Mouse (Mus musculus) E14TG2a.4 (cell line): ENCODE measurements around the gene Abr.

Experiments used
- H3K27me3 ChIP-seq: 2 replicates; pipeline ENCODE4 v1.6.1; 2014; ENCODE audit warnings: low read length, control low read depth; ENCODE audit not compliant: insufficient read depth
- H3K36me3 ChIP-seq: 2 replicates; pipeline ENCODE4 v1.6.1; 2014; ENCODE audit warnings: low read length, control low read depth; ENCODE audit not compliant: insufficient read depth
- H3K4me1 ChIP-seq: replicated peaks from 2 replicates; pipeline ENCODE4 v1.6.1; 2014; ENCODE audit warnings: low read depth, low read length, control low read depth
- H3K4me3 ChIP-seq: replicated peaks from 2 replicates; pipeline ENCODE4 v1.5.1; 2014; ENCODE audit warnings: mild to moderate bottlenecking, low read length
- H3K9me3 ChIP-seq: 2 replicates; pipeline ENCODE4 v1.6.1; 2014; ENCODE audit warnings: low read length, control low read depth
- CTCF ChIP-seq: conservative IDR thresholded peaks from 2 replicates; pipeline ENCODE4 v1.5.1; 2014; ENCODE audit warnings: low read length
- NANOG ChIP-seq: IDR thresholded peaks from 2 replicates; pipeline ENCODE4 v1.6.1; 2014; ENCODE audit warnings: borderline replicate concordance, low read length, mixed read lengths
- POU5F1 ChIP-seq: IDR thresholded peaks from 2 replicates; pipeline ENCODE4 v1.6.1; 2014; ENCODE audit warnings: low read length, borderline replicate concordance

Gene Abr

GRCm38 (mm10) chr11:76524947-76525346 lies 97.2 kb downstream of the Abr start:
- Histone ChIP-seq H3K4me1 (peaks cover 18% of the 10 kb centered on the region), H3K4me3 (no peak overlapping the region), H3K27me3 (no peaks in the 10 kb centered on the region; the same call in 1 of the 2 replicates), H3K9me3 (no peaks in the 10 kb centered on the region), H3K36me3 (no peaks in the 10 kb centered on the region)
- no peak for TF ChIP-seq NANOG
- TF ChIP-seq CTCF, result peak; percentile 81
- no peak for TF ChIP-seq POU5F1

- TF ChIP-seq CTCF, result no peak
- no peak for TF ChIP-seq NANOG
- no peak for TF ChIP-seq POU5F1
- H3K27me3 ChIP-seq, result no peaks in the 10 kb centered on the region; the same call in 1 of the 2 replicates
Observed at GRCm38 (mm10) chr11:76523356-76523755, 98.8 kb downstream of the Abr start.

GRCm38 (mm10) chr11:76520889-76521288 lies 101.2 kb downstream of the Abr start:
- Histone ChIP-seq H3K4me1 (peaks cover 5% of the 10 kb centered on the region), H3K36me3 (no peaks in the 10 kb centered on the region), H3K4me3 (no peak overlapping the region), H3K9me3 (no peaks in the 10 kb centered on the region), H3K27me3 (no peaks in the 10 kb centered on the region; the same call in 1 of the 2 replicates)
- TF ChIP-seq CTCF (no peak), NANOG (no peak), POU5F1 (no peak)

More at GRCm38 (mm10) chr11:76523356-76523755, 98.8 kb downstream of the Abr start:
- Histone ChIP-seq H3K4me3 (no peak overlapping the region), H3K9me3 (no peaks in the 10 kb centered on the region), H3K4me1 (peaks cover 5% of the 10 kb centered on the region), H3K36me3 (no peaks in the 10 kb centered on the region)

GRCm38 (mm10) chr11:76518613-76519012 lies 103.5 kb downstream of the Abr start:
- TF ChIP-seq POU5F1, result no peak
- TF ChIP-seq CTCF, result no peak
- TF ChIP-seq NANOG, result no peak
- Histone ChIP-seq H3K27me3 (no peaks in the 10 kb centered on the region), H3K9me3 (no peaks in the 10 kb centered on the region), H3K36me3 (no peaks in the 10 kb centered on the region), H3K4me3 (no peak overlapping the region), H3K4me1 (peaks cover 6% of the 10 kb centered on the region)

GRCm38 (mm10) chr11:76518125-76518524 lies 104.0 kb downstream of the Abr start:
- Histone ChIP-seq H3K36me3 (no peaks in the 10 kb centered on the region), H3K4me3 (no peak overlapping the region), H3K4me1 (0 out of 2 replicates have a peak, but pooled peaks cover 3% of the 10 kb centered on the region), H3K9me3 (no peaks in the 10 kb centered on the region), H3K27me3 (no peaks in the 10 kb centered on the region)
- no peak for TF ChIP-seq POU5F1

- no peaks in the 10 kb centered on the region for H3K9me3 ChIP-seq
- H3K4me3 ChIP-seq, result no peak overlapping the region
- no peaks in the 10 kb centered on the region for H3K36me3 ChIP-seq
- peaks cover 3% of the 10 kb centered on the region; the same call in 1 of the 2 replicates for H3K4me1 ChIP-seq
- no peak for TF ChIP-seq POU5F1
- no peak for TF ChIP-seq CTCF
- no peak for TF ChIP-seq NANOG
- H3K27me3 ChIP-seq, result no peaks in the 10 kb centered on the region
Observed at GRCm38 (mm10) chr11:76516951-76517350, 105.2 kb downstream of the Abr start.

GRCm38 (mm10) chr11:76515123-76515522 lies 107.0 kb downstream of the Abr start:
- TF ChIP-seq POU5F1 (no peak), NANOG (no peak), CTCF (no peak)
- peaks cover 9% of the 10 kb centered on the region for H3K4me1 ChIP-seq
- no peaks in the 10 kb centered on the region for H3K9me3 ChIP-seq
- no peak overlapping the region for H3K4me3 ChIP-seq
- H3K36me3 ChIP-seq, result no peaks in the 10 kb centered on the region
- no peaks in the 10 kb centered on the region for H3K27me3 ChIP-seq

GRCm38 (mm10) chr11:76510977-76511376 lies 111.1 kb downstream of the Abr start:
- H3K4me3 ChIP-seq, result no peak overlapping the region
- 0 out of 2 replicates have a peak, but pooled peaks cover 2% of the 10 kb centered on the region for H3K27me3 ChIP-seq
- H3K36me3 ChIP-seq, result no peaks in the 10 kb centered on the region
- peaks cover 36% of the 10 kb centered on the region for H3K4me1 ChIP-seq
- no peaks in the 10 kb centered on the region for H3K9me3 ChIP-seq
- TF ChIP-seq CTCF (peak; percentile 81), NANOG (no peak)

GRCm38 (mm10) chr11:76509751-76510723 lies 112.1 kb downstream of the Abr start:
- Histone ChIP-seq H3K4me3 (peak overlapping the region; percentile 78), H3K4me1 (peaks cover 36% of the 10 kb centered on the region), H3K9me3 (no peaks in the 10 kb centered on the region), H3K36me3 (no peaks in the 10 kb centered on the region), H3K27me3 (0 out of 2 replicates have a peak, but pooled peaks cover 2% of the 10 kb centered on the region)
- TF ChIP-seq NANOG (no peak), POU5F1 (no peak), CTCF (no peak)
